Mouse (Mus musculus): ENCODE measurements at regions not wholly inside any gene's neighbourhood (a gene's known extent, or its start where the extent isn't known, plus 50 kb on each side); places are given as distances from the start of the nearest gene placed in this dataset.

- TF ChIP-seq CTCF (IDR thresholded peaks at IDR 0.05; ENCODE audit: low read depth, low read length) (no peak), POLR2A (IDR thresholded peaks at IDR 0.05; ENCODE audit: extremely low read depth, insufficient read depth, low read length) (no peak)
Observed at GRCm38 (mm10) chr19:18345735-18346134, 285.9 kb downstream of the Ostf1 start.
